Mouse (Mus musculus) skeletal muscle tissue, adult 2 months (tissue): ENCODE measurements around the gene Cxcl2.

ENCODE experiments used
- DNase-seq: peaks from one replicate; pipeline ENCODE4 v3.0.0-alpha.2; 2012; ENCODE audit warnings: low read depth, low spot score

Gene Cxcl2

DNA sequence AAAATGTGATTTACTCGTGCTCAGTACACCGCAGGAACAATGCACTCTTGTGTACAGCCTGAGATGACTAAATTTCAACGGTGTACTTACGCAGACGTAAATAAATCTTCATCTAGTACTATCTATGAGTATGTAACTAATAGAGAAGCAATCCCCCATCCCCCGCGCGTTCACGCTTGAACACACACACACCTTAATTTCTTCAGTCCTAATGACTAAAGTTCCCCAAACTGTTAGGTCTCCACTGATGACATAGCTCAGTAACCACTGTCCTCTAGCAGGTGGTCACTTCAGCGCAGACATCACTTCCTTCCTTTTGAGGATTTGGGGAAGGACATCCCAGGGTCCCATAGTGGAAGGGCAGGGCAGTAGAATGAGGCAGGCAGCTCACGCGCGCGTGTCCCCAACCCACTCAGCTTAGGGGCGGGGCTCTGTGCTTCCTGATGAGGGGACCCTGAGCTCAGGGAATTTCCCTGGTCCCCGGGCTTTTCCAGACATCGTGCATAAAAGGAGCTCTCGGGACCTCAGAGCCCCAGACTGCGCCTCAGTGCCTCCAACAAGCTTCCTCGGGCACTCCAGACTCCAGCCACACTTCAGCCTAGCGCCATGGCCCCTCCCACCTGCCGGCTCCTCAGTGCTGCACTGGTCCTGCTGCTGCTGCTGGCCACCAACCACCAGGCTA, at the start of gene Cxcl2:
Gene Cxcl2 (plus strand): TSS at position 533 of the 682 bp plus-strand sequence.
- DNase-seq = no peak

DNA sequence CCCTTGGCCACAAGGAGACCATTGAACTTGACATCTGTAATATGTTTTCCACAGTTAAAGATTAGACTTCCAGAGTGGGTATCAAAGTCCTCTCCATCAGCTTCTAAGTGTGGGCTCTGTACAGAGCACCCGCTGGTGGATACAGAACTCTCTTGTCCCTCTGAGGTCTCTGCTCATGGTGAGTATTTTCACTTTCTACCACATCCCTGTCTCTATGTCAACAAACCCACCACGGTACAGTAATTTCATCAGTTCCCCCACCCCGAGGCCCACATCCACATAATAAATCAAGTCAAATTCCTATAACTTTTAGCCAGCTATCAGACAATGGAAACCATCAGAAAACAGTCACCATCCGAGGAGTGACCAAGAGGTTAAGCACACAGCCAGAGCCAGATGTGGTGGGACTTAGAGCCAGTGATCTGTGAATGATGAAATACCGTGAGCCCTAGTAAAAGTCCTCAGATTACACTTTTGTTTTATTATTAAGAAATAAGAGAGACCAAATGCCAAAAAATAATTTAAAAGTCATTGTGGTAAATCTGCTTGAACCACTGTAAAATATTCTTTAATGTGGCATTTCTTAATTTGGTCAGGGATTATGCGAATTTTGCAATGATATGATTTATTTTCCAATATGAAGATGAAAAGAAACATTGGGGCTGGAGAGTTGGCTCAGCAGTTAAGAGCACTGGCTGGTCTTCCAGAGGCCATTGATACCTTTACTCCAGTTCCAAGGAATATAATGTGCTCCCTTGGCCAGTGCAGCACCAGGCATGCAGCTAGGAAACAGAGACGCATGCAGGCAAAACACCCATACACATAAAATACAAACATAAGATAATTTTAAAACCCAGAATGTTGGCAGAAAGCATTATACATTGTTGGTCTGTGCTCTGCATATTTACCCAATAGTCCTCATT, 48.1 kb upstream of the Cxcl2 start:
- peak; percentile 23 for DNase-seq

DNA sequence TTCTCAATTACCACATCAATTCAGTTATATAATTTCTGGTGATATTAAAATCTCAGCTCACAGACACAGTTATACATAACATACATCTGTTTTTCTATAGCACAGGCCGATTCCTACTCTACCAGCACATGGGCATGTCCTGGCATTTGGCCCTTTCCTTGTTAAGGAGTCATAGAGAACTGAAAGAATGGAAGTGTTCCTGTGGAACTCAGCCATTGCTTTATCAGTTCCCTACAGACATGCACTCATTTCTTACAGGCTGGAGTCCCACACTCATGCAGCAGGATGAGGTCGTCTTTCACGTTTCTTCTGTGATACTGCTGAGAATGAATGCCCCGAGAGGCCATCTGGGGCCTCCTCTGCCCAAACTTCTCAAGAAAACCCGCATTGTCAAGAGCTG, 46.2 kb upstream of the Cxcl2 start:
- no peak for DNase-seq

DNA sequence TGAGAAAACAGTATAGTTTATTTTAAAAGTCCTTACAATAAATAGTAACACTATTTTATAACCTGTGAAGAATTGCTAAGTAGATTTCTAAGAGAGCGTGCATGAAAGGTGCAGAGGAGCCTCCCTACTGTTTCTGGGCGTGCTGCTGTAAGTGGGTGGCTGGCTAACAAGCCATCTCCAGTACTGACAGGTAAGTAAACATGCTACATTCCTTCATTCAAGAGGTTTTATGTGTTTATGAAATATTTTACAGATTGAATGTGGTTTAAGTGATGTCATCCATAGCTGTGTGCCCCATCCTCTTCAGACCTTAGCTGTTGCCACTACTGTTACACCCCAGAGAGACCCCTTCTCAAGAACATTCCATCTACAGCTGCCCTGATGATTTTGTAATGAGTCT, 45.2 kb upstream of the Cxcl2 start:
- DNase-seq = no peak

DNA sequence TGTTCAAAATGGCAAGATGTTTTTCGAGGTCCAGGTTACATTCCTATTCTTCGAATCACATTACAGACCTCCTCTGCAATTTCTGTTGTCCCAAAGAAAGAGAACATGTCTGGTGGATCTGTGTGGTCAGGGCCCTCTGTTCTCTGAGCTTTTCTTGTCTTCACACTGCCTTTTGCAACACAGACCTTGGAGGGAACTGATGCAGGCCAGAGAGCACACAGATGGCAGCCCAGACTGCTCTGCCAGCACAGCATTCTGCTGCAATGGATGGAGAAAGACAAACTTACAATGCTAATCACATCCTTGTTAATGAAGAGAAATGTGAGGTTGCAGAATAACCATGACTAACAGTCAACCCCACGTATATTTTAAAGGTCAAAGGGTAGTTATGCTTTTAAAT, 44.6 kb upstream of the Cxcl2 start:
- DNase-seq = no peak

DNA sequence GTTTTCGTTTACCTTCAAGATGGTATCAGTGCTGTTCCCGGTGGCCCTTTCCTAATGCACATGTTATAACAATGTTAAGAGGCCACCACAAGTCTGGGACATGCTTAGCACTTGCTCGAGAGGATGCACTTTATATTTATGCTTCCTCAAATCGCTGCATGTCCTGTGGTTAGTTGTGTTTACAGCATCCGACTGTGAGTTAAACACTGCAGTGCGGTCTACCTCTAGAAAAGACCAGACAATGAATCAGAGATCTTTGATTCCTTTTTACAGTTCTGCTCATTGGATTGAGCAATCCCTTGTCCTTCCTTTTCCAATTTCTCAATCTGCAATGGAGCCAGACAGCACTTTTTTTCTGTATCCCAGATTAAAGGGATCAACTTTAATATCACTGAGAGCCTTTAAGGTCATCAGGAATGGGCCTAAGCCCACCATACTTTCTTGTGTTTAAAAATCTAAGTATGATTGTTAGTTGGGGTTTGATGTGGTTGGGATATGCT, 41.7 kb upstream of the Cxcl2 start:
- DNase-seq = no peak

DNA sequence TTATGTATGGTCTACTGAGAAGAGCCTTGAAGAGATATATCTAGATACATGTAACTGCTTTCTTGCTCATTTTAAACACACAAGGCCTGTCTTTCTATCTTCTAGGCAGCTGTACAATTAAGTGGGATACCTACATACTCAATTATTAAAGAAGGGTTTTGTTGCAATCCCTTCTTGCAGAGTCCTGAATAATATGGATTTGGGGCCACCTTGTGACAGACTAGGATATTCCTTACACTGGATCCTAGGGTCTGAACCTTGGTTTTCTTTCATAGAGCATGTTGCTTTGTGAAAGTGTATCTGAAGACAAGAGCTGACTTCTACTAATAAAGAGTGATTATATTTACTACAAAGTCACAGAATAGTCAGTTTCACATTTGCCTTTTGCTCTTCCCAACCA, 36.9 kb upstream of the Cxcl2 start:
- DNase-seq = no peak

DNA sequence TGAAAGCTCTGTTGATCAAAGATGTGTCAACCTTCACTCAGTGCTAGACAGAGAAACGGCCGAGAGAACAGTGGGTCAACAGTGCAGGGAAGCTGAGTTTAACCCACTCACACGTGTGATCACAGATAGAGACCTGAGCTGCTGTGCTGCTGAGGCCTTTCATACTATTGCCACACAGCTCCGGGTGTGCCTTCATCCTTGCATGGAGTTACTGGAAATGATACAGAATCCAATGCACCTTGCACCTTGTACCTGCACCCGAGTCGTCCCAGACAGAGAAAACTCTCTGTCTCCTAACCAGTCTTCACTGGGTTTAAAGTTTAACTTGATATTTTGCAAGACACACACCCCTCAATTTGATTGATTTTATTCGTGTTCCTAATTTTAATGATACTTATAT, 31.3 kb upstream of the Cxcl2 start:
- no peak for DNase-seq

DNA sequence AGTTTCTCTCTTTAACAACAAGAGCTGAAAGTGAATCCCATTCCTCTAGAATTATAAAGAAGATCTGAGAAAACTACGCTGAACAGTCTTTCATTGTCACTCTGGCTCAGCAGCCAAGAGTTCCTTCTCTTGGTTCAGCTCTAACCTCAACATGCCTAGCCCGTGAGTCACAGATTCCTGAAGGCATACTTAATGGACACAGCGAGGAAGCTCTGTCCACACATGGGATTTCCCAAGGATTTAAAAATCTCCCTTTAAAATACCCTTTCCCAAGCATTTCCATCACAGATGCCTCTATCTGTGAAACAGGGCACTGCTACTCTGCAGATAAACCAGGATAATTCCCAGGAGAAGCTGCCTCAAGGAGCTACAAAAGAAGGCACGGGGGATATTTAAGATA, 27.6 kb upstream of the Cxcl2 start:
- DNase-seq = peak; percentile 59

DNA sequence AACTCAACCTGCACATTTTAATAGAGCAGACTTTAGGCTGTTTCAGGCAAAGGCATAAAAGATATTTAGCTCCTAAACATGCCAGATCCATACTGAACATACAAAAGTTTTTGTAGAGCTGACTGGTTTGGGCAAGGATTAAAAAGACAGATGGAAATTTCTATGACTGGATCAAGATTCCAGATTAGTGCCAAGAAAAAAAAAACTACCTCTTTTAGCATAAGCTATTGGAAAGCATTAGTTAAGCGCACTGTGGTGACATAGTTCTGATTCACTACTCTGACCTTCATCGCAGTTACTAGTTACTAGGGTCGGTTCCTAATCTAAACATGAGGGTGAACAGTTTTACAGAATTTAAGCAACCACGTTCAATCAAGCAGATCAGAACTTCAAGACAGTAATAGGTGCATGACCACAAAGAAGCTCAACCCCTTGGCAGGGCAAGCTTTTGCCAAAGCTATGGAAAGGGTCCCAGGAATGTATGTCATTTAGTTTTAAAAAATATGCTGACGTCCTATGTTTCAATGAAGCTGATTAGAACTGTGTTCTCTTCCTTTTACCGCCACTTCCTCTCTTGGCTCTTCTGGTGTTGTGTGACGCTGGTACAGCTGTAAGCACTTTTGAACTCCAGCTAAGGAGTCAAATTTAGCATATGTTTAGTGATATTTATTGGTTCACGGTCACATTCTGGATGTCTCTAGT, 27.0 kb upstream of the Cxcl2 start:
- peak; percentile 24 for DNase-seq

DNA sequence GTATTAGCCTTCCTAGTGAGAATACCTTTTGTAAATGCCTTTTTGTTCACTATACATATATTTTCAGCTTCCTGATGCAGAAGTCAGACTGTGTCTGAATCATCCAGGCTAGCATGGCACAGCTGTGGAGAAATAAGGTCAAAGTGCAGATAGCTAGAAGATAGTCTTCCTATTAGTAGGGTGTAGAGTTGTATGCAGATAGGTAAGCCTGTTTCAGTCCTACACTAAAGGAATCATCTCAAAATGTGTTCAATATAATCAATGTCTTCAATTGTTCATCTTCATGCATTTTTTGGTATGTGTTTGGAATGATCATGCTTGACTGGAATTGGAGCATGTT, 26.5 kb upstream of the Cxcl2 start:
- DNase-seq = no peak

DNA sequence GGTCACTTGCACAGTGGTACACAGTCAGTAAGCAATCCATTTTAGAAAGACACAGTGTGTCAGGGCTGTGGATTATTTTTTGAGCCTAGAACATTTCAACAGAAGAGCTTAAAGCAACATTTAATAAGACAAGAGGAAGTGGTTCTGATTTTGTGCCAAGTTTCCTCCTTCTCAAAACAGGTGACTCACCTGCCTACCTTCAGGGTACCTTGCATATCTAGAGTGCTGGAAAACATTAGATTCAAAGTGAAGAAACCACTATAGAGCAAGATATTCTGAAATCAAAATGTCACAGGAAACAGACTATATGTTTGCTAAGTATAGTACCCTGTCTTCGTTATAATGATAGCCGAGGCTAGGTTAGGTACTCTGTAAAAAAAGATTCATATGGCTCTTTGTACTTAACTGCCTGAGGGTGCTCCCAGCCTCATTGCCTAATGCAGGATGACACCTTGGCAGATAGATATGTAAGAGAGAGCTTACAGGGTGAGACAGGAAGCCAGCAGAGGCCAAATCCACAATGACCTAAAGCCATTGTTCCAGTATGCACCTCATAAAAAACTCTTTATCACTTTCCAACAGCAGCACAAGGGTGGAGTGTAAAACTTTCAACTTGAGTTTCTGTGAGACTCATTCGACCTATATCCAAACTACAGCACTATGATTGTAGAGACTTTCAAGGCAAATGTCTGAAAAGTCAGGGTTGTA, 24.2 kb upstream of the Cxcl2 start:
- no peak for DNase-seq

DNA sequence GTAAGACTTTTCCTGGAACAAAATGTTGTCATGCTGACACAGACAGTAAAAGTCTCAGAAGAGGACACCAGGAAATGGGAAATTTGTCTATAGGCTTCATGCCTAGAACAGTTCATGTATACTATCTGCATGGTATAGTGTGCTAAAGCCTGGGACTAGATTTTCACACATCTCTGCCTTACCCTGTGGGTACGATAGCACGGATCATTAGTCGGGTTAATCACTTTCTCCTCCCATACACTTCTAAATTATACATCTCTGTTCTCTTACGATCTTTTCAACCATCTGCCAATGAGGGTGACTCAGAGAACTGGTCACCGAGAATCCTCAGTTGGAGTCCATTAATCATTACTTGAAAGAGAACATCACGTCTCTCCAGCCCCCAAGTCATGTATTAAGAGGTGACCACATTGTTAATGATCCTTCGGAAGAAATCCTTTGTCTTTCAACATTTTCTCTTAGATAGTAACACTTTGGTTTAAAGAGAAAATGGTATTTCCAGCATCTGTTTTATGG, 23.3 kb upstream of the Cxcl2 start:
- DNase-seq = no peak

DNA sequence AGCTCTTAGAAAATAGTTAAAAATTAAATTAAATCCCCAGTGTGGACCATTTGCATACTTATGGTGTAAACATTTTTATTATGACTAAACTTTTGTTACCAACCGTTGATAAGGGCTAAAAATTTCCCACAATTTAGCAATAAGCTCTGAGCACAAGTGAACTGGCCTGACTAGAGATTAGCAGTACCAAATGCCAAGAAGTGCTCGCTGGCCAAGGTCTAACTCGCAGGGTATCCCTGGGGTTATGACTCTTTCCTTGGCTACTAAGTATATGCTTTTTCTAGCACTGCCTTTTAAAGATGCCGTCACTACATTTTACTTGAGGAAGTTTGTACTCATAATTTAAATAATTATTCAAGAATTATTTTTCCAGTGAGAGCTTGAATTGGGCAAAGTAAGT, 22.6 kb upstream of the Cxcl2 start:
- peak; percentile 59 for DNase-seq

DNA sequence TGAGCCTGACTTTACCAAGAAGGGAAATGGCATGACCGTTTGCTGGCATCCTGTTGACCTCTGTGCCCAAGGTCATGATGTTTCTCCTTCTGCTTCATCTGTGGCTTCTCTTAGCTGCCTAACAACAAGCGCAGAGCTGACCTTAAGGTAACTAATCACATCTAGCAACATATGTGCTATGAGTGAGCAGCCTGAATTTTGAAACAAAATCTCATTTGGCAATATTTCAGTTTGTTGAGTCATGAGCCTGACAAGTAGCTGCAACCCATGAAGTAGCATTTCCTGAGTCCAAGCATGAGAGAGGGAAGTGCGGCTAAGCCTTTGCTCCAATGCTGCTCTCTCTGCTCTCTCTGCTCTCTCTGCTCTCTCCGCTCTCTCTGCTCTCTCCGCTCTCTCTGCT, 22.0 kb upstream of the Cxcl2 start:
- no peak for DNase-seq

DNA sequence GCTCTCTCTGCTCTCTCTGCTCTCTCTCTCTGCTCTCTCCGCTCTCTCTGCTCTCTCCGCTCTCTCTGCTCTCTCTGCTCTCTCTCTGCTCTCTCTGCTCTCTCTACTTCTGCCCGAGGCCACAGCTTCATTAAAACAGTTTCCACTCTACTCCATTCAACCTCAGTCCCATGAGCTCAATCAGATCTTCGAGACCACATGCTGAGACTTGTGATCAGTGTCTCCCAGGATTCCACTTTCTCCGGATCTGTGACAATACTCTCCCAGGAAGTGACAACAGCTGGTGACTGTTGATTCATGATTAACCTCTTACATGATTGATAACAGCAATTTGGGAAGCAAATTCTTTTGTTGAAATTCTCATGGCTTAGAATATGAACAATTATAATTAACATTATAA, 21.5 kb upstream of the Cxcl2 start:
- DNase-seq = no peak

DNA sequence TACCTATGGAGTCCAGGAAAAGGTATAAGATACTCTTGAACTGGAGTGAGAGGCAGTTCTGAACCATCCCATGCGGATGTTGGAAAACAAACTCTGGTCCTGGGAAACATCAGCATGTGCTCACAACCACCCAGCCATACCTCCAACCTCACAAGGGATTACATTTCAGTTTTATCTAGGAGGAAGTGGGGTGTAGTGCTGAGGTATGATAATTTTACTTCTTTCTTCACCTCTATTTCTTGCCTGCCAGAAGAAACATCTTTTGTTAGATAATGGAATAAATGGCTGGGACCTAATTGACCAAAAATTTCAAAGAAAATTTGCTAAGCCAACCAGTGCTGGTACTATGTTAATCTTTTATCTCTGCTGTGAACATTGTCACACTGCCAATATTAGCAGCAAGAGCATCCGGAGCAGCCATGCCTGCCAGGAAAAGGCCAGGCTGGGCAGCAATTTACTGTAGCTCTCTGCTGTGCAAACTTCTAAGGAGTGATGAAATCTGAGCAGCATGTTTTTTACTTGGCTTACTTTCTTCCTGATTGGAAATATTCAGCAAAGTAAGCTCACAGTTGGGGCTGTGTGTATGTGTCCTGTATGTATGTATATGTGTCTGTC, 18.9 kb upstream of the Cxcl2 start:
- no peak for DNase-seq

DNA sequence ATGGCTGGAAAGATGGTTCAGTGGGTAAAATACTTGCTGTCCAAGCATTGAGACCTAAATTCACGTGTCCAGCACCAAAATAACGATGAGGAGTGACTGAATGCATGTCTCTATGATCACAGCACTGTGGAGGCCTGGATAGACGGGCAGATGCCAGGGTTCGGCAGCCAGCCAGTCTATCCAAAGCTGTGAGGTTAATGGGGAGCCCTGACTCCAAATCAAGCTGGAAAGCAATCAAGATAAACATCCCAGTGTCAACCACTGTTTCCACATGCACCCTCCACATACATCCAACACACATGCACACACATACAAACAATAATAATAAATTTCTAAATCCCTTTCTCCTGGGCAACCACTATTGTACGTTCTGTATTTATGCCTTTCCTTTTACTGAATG, 15.0 kb upstream of the Cxcl2 start:
- DNase-seq = no peak

DNA sequence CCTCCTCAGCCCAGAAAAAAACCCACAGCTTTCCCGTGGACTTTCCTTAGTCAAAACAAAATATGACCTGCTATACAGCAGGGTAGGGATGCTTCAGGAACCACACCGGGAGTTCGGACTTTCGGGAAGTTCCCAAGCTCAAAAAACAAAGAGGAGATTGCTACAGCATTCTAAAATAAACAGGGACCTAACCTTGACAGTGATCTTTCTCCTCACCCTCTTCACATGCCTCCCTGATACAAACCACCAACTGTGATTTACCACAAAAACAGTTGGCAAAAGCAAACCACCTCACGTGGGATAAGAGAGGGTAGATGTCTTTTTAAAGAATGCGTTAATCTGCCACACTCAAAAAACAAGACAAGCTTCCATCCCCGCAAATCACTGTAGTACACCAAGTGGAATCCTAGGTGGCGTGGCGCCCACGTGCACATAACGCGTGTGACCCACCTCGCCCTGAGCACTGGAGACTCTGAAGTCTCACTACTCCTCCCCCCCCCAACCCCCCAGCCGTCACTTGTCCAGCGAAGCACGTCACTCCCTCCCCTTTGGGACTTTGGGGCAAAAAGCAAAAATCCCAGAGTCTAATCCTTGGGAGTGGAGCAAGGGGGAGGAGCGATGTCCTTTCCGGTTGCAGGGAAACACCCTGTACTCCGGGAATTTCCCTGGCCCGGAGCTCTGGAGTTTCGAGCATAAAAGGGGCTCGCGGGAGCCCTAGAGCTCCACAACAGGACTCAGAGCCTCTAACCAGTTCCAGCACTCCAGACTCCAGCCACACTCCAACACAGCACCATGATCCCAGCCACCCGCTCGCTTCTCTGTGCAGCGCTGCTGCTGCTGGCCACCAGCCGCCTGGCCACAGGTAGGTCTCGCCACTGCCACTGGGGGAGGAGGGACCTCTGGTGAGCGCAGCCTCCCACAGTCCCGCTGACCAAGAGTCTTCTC, 12.9 kb upstream of the Cxcl2 start, which contains the start of gene Cxcl1:
Gene Cxcl1 (plus strand): TSS at position 723 of the 945 bp plus-strand sequence.
- DNase-seq = peak; percentile 78

DNA sequence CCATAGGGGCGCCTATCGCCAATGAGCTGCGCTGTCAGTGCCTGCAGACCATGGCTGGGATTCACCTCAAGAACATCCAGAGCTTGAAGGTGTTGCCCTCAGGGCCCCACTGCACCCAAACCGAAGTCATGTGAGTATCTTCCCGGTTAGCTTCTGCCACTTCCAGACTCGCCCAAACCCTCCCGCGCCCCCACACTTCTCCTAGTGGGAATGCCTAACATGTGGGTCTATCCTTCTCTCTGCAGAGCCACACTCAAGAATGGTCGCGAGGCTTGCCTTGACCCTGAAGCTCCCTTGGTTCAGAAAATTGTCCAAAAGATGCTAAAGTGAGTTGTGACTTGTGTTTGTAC, 12.2 kb upstream of the Cxcl2 start:
- no peak for DNase-seq
